8 mouse cellular contexts compared by ENCODE assay signal in the genomic region with DNA sequence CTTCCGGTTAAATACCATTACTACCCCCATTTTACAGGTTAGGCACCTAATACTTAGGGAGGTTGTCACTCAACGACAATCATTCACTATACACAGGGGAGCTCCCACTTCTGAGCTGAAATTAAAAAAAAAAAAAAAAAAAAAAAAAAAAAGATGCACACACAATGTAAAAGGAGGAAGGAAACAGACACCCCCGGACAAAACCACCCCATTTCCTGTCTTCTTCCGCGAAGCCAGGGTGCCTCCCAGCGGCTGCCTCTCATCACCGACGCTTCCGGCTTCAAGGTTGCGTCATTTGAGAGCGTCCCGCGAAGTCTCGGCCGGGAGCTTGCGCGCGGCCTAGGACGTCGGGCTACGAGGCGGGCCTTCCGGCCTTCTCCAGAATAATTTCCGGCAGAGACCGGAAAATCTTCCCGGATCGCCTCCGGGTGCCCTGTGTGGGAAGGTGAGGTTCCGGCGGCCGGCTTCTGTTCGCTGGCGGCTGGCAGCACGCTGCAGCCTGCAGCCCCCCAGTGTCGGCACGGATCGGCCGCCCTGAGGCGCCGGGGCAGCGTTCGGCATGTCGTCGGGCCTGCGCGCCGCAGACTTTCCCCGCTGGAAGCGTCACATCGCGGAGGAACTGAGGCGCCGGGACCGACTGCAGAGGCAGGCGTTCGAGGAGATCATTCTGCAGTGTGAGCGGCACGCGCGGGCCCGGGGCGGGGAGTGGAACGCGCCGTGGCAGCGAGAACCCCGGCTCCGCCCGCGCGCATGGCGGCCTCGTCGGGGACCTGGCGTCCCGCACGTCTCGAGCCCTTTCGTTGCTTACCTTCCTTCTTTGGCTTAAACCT. TPM values are rescaled to one million over a fixed set of nuclear protein-coding genes. Genes with fewer than 3 reads are reported as not detected.
A peak's percentile ranks its signal among the peaks of the same experiment; 100 is the strongest.
DNase-seq lines count a peak whose midpoint lies in the region; ATAC-seq and TF ChIP-seq lines count a peak whose summit lies in the region.

A gene (plus strand): TSS at position 230 of the 830 bp plus-strand sequence.

- H3K9ac ChIP-seq in kidney, embryonic 14.5 days (ENCODE audit: low read depth, low read length), result peak within 1 kb of the TSS; percentile 97
- peak within 1 kb of the TSS; percentile 96 for H3K9ac ChIP-seq in limb, embryonic 15.5 days

- peak within 1 kb of the TSS; percentile 90 for H3K4me3 ChIP-seq in bone marrow macrophage, adult 2 months (ENCODE audit: insufficient read depth, low read length)
- H3K4me3 ChIP-seq in embryonic fibroblast, embryonic 13.5 days (ENCODE audit: insufficient read depth, low read length), result peak within 1 kb of the TSS; percentile 82
- peak within 1 kb of the TSS; percentile 100 for H3K4me3 ChIP-seq in kidney, embryonic 14.5 days (ENCODE audit: low read length)
- H3K4me3 ChIP-seq in limb, embryonic 15.5 days, result peak within 1 kb of the TSS; percentile 99

- H3K9me3 ChIP-seq in kidney, embryonic 14.5 days (ENCODE audit: control insufficient read depth, low read length), result no peaks in the 10 kb centered on the region
- no peaks in the 10 kb centered on the region for H3K9me3 ChIP-seq in limb, embryonic 15.5 days

- ATAC-seq in kidney, embryonic 14.5 days (ENCODE audit: low FRiP score, low TSS enrichment), result peak; percentile 98
- ATAC-seq in limb, embryonic 15.5 days (ENCODE audit: insufficient number of reproducible peaks, low FRiP score, low TSS enrichment, low read depth), result peak; percentile 97

- DNase-seq in A20 (ENCODE audit: low read depth, low spot score), result peak; percentile 98
- DNase-seq in heart, adult 9 months (ENCODE audit: low spot score in 2 of 2), result peak; percentile 94 to 96
- DNase-seq in monocyte, adult 2 months (ENCODE audit: low read depth in 1 of 2, low spot score in 2 of 2), result peak; percentile 87 to 89
- DNase-seq in spleen, postnatal 36 days (ENCODE audit: low spot score in 2 of 2), result peak; percentile 97

- H3K27me3 ChIP-seq in kidney, embryonic 14.5 days (ENCODE audit: control insufficient read depth, insufficient read depth, low read length), result no peaks in the 10 kb centered on the region
- no peaks in the 10 kb centered on the region for H3K27me3 ChIP-seq in limb, embryonic 15.5 days

- H3K27ac ChIP-seq in bone marrow macrophage, adult 2 months (ENCODE audit: insufficient read depth, low read depth, low read length), result peak within 1 kb of the TSS; percentile 78
- H3K27ac ChIP-seq in embryonic fibroblast, embryonic 13.5 days (ENCODE audit: insufficient read depth, low read length), result peak within 1 kb of the TSS; percentile 70
- peak within 1 kb of the TSS; percentile 85 for H3K27ac ChIP-seq in kidney, embryonic 14.5 days (ENCODE audit: low read depth, low read length)
- H3K27ac ChIP-seq in limb, embryonic 15.5 days, result peak within 1 kb of the TSS; percentile 94

- peaks cover 20% of the 10 kb centered on the region for H3K36me3 ChIP-seq in kidney, embryonic 14.5 days (ENCODE audit: control insufficient read depth, insufficient read depth, low read length)
- peaks cover 18% of the 10 kb centered on the region for H3K36me3 ChIP-seq in limb, embryonic 15.5 days

- H3K4me2 ChIP-seq in kidney, embryonic 14.5 days (replicated peaks; ENCODE audit: low read depth, low read length), result peak within 1 kb of the TSS; percentile 82
- peak within 1 kb of the TSS; percentile 52 for H3K4me2 ChIP-seq in limb, embryonic 15.5 days

- 0 out of 2 replicates have a peak, but pooled peaks have one; percentile 19 for TF ChIP-seq CTCF in bone marrow macrophage, adult 2 months (IDR thresholded peaks at IDR 0.05; ENCODE audit: low read depth, low read length)
- no peak for TF ChIP-seq CTCF in embryonic fibroblast, embryonic 13.5 days (IDR thresholded peaks at IDR 0.05; ENCODE audit: borderline replicate concordance, insufficient read depth, low read length)

- peaks cover 22% of the 10 kb centered on the region for H3K4me1 ChIP-seq in bone marrow macrophage, adult 2 months (ENCODE audit: control insufficient read depth, insufficient read depth, low read length)
- H3K4me1 ChIP-seq in embryonic fibroblast, embryonic 13.5 days (ENCODE audit: control insufficient read depth, insufficient read depth, low read length), result 0 out of 2 replicates have a peak, but pooled peaks cover 2% of the 10 kb centered on the region
- H3K4me1 ChIP-seq in kidney, embryonic 14.5 days (ENCODE audit: control insufficient read depth, insufficient read depth, low read length), result peaks cover 8% of the 10 kb centered on the region
- peaks cover 7% of the 10 kb centered on the region for H3K4me1 ChIP-seq in limb, embryonic 15.5 days

- TF ChIP-seq POLR2A in bone marrow macrophage, adult 2 months (IDR thresholded peaks at IDR 0.05; ENCODE audit: borderline replicate concordance, low read depth, low read length), result no peak
- peak; percentile 61 for TF ChIP-seq POLR2A in embryonic fibroblast, embryonic 13.5 days (IDR thresholded peaks at IDR 0.05; ENCODE audit: low read depth, low read length)

- under 1% methylated on average over 79 of the region's 79 CpGs for WGBS in kidney, embryonic 14.5 days
- WGBS in limb, embryonic 15.5 days, result under 1% methylated on average over 77 of the region's 79 CpGs

RNA-seq across cellular contexts. Expression of the gene that starts here (rescaled TPM):
- 25.9 and 28.1 TPM in 2 replicates for polyA plus RNA-seq in bone marrow macrophage, adult 2 months (2012; ENCODE audit: insufficient read depth, insufficient read length, missing spikeins)
- polyA plus RNA-seq in embryonic fibroblast, embryonic 13.5 days (2011; ENCODE audit: insufficient read length, low read depth, missing spikeins), result 25.4 and 32.1 TPM in 2 replicates
- 23.7 and 33.1 TPM in 2 replicates for polyA plus RNA-seq in kidney, embryonic 14.5 days (2014; fragmentation: Nextera tagmentation; extraction: Ambion mirVana)
- polyA plus RNA-seq in limb, embryonic 15.5 days (2015; fragmentation: Nextera tagmentation; extraction: Ambion mirVana), result 29.0 and 30.0 TPM in 2 replicates

Comparison
In these comparisons a context has a peak if more than half of its experiments do, and no peak if none do; other contexts are left out.
1. Peak in every context shown above with its lines: DNase-seq, ATAC-seq, H3K4me3 ChIP-seq and H3K27ac ChIP-seq.